Mouse (Mus musculus) right cerebral cortex, adult 18-20 months (tissue): Measurements from ENCODE around the gene Entpd7.

Source experiments
- DNase-seq: peaks from one replicate; pipeline ENCODE4 v3.0.0; 2022; ENCODE audit warnings: mixed read lengths

Entpd7 gene

DNA sequence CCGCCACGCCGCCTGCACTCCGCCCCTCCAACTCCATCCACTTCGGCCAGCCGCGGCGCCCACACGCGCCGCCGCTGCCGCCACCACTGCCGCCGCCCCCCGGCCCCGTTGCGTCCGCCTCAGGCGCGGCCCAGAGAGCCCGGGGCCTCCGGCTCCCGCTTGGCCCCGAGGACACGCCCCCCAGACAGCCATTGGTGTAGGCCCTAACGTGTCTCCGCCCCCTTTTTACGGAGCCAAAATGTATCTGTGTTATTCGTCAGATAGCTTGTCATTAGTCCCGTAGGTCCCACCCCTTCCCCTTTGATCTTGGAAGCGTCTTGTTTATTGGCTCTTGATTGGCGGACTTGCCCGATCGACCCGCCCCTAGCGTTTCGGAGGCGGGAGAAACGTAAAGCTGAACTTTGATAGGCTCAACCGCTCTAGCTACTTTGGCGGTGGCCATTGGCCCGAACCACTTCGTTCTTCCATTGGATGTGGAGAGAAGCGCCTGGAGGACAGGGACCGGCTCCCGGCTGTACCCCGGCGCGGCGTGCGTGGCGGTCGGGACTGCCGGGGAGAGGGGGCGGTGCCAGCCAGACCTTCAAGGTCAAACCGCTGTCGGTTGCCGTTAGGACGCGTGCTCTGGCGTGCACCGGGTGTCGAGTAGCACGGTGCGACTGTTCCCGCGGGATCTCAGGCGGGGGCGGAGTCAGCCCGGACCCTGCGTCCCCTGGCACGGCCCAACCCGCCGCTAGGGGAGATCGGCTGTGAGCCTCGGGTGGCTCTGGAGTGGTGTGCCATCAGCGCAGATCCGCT is 14.5 kb upstream of the Entpd7 start, which contains the start of gene Slc25a28:
Gene Slc25a28, minus strand, starts transcription at position 152 of the 795 bp plus-strand sequence.
- DNase-seq, result peak; percentile 99

DNA sequence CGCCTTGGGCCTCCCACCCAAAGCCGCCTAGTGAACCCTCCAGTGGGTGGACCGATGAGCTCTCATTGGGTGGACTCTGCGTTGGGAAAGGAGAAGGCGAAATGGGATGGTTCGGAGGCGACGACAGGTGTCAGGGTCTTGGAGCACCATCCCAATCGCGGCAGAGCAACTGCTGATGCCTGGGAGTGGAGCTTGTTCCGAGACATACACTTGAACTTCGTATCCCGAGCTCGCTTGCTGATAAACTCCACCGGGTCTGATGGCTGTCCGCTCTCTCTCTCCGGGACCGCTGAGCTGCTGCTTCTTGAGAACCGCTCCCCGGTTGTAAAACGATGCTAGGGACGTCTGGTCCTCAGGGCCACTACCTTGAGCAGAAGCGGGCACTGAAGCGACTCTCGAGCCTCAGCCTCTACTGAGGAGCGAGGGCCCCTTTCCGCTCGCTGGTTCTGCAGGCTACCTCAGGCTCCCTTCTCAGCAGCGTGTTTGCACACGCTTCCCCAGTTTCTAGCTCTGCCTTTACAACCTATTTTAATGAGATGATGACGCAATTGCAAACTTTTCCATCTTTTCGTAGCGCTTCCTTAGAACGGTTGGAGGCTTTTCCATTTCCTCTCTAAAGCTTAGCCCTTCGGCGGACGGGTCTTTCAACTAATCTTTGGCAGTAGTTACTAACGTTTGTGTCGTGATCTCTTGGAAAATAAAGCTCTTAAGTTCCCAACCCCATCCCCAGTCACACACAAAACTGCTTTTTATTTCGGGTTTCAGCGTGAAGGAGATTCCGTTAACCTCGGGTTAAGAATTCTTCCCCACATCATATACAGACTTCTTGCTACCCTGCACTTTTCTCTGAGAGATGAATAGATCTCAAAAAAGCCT is 13.7 kb upstream of the Entpd7 start:
- peak; percentile 53 for DNase-seq

DNA sequence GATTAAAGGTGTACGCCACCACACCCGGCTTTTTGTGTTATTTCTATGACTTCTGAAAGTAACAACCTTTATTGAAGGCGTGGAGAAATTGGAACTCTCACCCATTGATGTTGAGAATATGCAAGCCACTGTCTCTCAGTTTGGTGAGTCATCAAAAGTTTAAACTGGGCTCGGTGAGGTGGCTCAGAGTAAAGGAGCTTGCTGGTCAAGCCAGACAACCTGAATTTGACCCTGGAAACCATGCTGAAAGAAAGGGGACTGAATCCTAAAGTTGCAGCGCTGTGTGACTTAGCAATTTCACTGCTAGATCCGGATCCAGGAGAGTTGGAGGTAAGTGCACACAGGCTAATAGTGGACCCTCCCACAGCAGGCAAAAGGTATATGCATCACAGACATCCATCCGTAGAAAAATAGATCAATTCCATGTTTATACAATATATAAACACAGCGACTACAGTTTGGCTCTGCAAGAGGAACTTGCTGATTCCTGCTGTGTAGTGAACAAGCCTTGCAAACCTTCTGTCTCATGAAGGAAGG is 10.9 kb upstream of the Entpd7 start:
- no peak for DNase-seq

- no peak for DNase-seq
Observed at GRCm38 (mm10) chr19:43679474-43679981, 9.9 kb upstream of the Entpd7 start.

- no peak for DNase-seq
Observed at GRCm38 (mm10) chr19:43681541-43681940, 7.9 kb upstream of the Entpd7 start.

DNA sequence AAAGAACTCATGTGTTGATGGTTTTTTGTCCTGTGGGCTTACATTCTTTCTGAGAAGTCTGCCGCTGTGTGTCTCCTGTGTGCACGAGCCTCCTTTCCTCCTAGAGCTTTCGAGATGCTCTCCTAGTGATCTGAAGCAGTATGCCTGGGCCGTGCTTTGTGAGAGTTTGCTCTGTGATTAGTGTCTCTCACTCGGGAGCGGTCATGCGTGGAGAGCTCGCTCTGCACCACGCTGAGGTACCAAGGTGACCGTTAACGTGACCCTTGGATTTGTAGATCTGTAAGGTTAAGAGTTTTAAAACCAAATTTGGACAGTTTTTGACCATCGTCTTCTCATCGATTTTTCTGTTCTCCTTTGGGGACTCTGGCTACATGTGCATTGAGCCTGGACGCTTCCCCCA is 3.3 kb downstream of the Entpd7 start:
- no peak for DNase-seq

- no peak for DNase-seq
Observed at GRCm38 (mm10) chr19:43695514-43695964, 6.1 kb downstream of the Entpd7 start.

DNA sequence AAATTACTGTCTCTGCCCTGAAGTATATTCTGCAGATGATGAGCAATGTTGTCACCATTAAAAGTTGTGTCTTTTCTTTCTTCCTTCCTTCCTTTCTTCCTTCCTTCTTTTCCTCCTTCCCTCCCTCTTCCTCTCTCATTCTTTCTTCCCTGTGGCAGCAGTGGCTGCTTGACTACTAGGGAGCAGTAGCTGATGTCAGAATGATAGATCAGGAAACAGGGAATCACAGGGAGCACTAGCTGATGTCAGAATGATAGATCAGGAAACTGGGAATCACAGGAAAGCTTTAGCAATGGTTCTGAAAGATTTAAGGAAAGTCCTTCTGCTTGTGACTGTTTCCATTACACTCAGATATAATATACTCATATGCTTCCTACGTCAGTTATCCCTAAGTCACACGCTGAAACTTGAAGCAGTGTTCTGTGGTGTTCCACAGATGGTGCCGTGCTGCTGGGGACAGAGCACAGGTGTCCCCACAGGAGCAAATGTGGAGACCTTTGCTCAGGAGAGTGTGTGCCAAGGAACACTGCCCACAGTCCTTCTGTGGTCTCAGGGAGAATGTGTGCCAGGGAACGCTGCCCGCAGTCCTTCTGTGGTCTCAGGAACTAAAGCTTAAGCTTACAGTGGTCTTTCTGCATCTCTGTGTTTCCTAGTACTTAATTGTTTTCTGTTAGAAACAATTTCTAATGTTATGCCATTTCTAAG is 8.3 kb downstream of the Entpd7 start:
- peak; percentile 23 for DNase-seq

- peak; percentile 66 for DNase-seq
Observed at GRCm38 (mm10) chr19:43699021-43699762, 9.7 kb downstream of the Entpd7 start.

DNA sequence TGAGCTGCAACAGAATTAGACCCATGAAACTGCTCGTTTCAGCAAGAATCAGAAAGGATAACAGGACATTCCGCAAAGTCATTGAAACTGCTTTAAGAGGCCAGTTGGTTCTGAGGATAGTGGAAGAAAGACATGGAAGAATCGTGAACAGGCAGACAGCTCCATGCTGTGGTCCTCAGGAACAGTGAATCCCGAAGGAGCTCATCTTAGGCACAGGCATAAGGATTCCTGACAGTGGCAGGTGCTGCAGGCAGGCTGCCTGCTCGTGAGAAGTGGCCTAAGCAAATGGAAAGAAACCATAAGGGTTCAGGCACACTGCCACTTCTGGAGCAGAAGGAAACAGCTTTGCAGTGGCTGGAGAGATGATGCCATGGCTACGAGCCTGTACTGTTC is 10.3 kb downstream of the Entpd7 start:
- DNase-seq, result peak; percentile 26

- no peak for DNase-seq
Observed at GRCm38 (mm10) chr19:43704211-43704610, 14.7 kb downstream of the Entpd7 start.

- DNase-seq, result no peak
Observed at GRCm38 (mm10) chr19:43704787-43705497, 15.5 kb downstream of the Entpd7 start.

GRCm38 (mm10) chr19:43708206-43708605 is 18.7 kb downstream of the Entpd7 start:
- no peak for DNase-seq

DNA sequence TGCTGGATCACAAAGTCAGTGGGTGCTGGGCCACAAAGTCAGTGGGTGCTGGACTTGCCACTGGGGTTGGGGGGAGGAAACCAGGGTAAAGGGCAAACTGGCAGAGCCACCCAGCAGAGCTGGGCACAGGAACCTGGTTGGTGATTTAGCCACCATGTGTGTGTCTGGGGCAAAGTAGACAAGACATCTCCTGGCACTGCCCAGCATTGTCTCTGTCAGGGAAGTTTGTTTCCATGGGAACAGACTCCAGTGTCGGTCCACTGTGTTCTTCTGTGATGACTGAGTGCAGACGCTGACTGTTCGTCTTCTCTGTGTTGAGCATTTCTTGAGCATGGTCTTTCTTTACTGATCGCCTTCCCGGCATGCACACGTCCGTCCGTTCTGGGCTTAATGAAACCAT is 19.8 kb downstream of the Entpd7 start:
- DNase-seq, result no peak

GRCm38 (mm10) chr19:43711159-43711916 is 21.9 kb downstream of the Entpd7 start:
- DNase-seq, result no peak

DNA sequence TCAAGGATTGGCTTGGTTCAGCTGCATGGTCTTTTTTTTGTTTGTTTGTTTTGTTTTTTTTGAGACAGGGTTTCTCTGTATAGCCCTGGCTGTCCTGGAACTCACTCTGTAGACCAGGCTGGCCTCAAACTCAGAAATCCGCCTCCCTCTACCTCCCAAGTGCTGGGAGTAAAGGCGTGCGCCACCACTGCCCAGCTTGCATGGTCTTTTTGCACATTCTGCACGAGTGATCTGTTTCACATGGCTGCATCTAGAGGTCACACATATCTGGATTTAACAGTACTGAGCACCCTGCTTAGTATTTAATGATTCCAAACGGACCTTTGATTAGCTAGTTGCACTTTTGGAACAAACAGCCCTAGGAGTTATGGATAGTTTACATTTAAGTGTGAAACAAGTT is 22.5 kb downstream of the Entpd7 start:
- no peak for DNase-seq

DNA sequence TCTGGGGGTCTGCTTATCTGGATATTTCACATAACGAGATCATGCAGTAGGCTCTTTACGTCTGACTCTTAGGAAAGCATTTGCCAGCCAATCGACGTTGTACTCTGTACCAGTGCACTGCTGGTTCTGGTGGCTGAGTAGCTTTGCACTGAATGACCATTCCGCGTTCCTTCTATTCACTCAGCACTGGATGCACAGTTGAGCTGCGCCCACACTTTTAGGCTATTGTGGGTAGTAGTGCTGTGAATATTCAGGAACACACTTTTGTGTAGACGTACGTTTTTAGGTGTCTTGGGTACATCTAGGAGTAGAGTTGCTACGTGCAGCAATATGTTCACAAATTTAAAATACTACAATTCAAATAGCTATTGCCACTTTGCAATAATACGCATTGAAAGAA is 30.6 kb downstream of the Entpd7 start:
- DNase-seq, result no peak

DNA sequence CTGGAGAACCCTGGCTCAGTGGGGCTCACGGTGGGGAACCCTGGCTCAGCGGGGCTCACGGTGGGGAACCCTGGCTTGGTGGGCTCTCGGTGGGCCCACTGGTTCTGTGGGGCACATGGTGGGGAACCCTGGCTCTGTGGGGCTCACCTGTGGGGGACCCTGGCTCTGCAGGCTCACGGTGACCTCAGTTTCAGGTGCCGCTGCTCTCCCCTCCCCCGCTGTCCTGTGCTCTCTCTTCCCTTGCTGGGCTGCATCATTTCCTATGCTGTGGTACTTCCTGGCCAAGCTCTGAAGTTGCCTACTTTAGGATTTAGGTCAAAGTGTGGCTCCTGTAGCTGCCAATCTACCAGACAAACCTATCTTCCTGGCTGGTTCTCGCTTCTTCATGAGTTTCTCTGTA is 33.4 kb downstream of the Entpd7 start:
- no peak for DNase-seq

GRCm38 (mm10) chr19:43723501-43723900 is 34.0 kb downstream of the Entpd7 start:
- no peak for DNase-seq

- DNase-seq, result no peak
Observed at GRCm38 (mm10) chr19:43724194-43724593, 34.7 kb downstream of the Entpd7 start.
